Mouse (Mus musculus): Measurements from ENCODE around the gene Ptprd. TPM values are rescaled to one million over a fixed set of nuclear protein-coding genes. Genes with fewer than 3 reads are reported as not detected.

Ptprd gene
- polyA plus RNA-seq, 1 experiment from 2014 or later: 112 TPM

- 83% methylated on average over 3 of the region's 3 CpGs for WGBS
- H3K9ac ChIP-seq: no peak overlapping the region
- ATAC-seq (ENCODE audit: low FRiP score): no peak
- H3K9me3 ChIP-seq (ENCODE audit: control insufficient read depth, low read length): no peaks in the 10 kb centered on the region
- no peak overlapping the region for H3K27ac ChIP-seq
- H3K4me2 ChIP-seq (replicated peaks): no peak overlapping the region
- no peaks in the 10 kb centered on the region for H3K36me3 ChIP-seq (replicated peaks; ENCODE audit: control insufficient read depth, insufficient read depth)
- peaks cover 12% of the 10 kb centered on the region; the same call in 1 of the 2 replicates for H3K4me1 ChIP-seq (replicated peaks; ENCODE audit: control insufficient read depth, insufficient read depth, low read length)
- H3K4me3 ChIP-seq (replicated peaks; ENCODE audit: low read length): no peak overlapping the region
- DNase-seq (ENCODE audit: low spot score): no peak
- H3K27me3 ChIP-seq (ENCODE audit: control insufficient read depth, insufficient read depth, low read length): no peaks in the 10 kb centered on the region
Measured at GRCm38 (mm10) chr4:76183095-76183494, 2028.7 kb downstream of the Ptprd start.

GRCm38 (mm10) chr4:76179497-76179896, 2032.3 kb downstream of the Ptprd start:
- DNase-seq (ENCODE audit: low spot score): peak; percentile 46
- WGBS: 41% methylated on average over 8 of the region's 8 CpGs
- Histone ChIP-seq H3K36me3 (replicated peaks; ENCODE audit: control insufficient read depth, insufficient read depth) (no peaks in the 10 kb centered on the region), H3K9ac (no peak overlapping the region), H3K27ac (no peak overlapping the region), H3K4me2 (replicated peaks) (no peak overlapping the region), H3K27me3 (ENCODE audit: control insufficient read depth, insufficient read depth, low read length) (no peaks in the 10 kb centered on the region), H3K4me3 (replicated peaks; ENCODE audit: low read length) (no peak overlapping the region), H3K4me1 (replicated peaks; ENCODE audit: control insufficient read depth, insufficient read depth, low read length) (peaks cover 12% of the 10 kb centered on the region; the same call in 1 of the 2 replicates), H3K9me3 (ENCODE audit: control insufficient read depth, low read length) (no peaks in the 10 kb centered on the region)
- peak; percentile 68; the same call in 1 of the 2 replicates for ATAC-seq (ENCODE audit: low FRiP score)

DNA sequence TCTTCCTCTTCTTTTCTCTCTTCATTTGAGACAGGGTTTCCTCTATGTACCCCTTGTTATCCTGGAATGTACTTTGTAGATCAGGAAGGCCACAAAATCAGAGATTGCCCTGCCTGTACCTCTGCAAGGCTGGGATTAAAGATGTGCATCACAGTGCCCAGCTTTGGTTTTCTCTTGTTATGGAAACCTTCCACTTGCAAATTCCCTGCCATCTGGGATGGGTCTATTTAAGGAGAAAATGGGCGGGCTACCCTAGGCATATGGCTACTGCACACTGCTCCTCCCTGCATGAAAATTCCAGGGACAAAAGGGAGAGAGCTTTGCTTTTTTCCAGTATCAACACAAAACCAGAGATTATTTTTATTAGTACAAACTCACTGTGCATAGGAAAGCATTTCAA, 2036.7 kb downstream of the Ptprd start:
- no peak overlapping the region for H3K9ac ChIP-seq
- WGBS: 86% methylated on average over 1 of the region's 1 CpGs
- H3K4me3 ChIP-seq (replicated peaks; ENCODE audit: low read length): no peak overlapping the region
- H3K4me1 ChIP-seq (replicated peaks; ENCODE audit: control insufficient read depth, insufficient read depth, low read length): peaks cover 7% of the 10 kb centered on the region; the same call in 1 of the 2 replicates
- DNase-seq (ENCODE audit: low spot score) (no peak), ATAC-seq (ENCODE audit: low FRiP score) (no peak)
- H3K36me3 ChIP-seq (replicated peaks; ENCODE audit: control insufficient read depth, insufficient read depth): no peaks in the 10 kb centered on the region
- H3K9me3 ChIP-seq (ENCODE audit: control insufficient read depth, low read length): no peaks in the 10 kb centered on the region
- H3K27ac ChIP-seq: no peak overlapping the region
- no peak overlapping the region for H3K4me2 ChIP-seq (replicated peaks)
- no peaks in the 10 kb centered on the region for H3K27me3 ChIP-seq (ENCODE audit: control insufficient read depth, insufficient read depth, low read length)

DNA sequence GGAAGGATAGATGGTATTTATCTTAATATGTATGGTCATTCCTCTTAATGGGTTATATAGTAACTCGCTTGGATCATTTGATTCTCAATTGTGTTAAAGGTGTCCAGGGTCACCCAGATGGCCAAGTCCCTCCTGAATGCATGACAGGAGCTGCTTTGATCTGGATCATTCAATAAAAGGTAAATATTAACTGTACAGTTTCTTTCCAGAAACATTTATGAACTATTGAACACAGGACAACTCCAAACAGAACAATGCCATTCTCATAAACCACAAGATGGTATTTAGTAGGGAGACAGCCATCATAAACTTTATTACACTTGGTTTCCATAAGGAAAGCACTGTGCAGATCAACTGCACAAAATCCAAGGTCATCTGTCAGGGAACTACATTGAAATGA, 2056.0 kb downstream of the Ptprd start:
- no peaks in the 10 kb centered on the region for H3K4me1 ChIP-seq (replicated peaks; ENCODE audit: control insufficient read depth, insufficient read depth, low read length)
- H3K27ac ChIP-seq: no peak overlapping the region
- H3K4me3 ChIP-seq (replicated peaks; ENCODE audit: low read length): no peak overlapping the region
- DNase-seq (ENCODE audit: low spot score) (no peak), ATAC-seq (ENCODE audit: low FRiP score) (no peak)
- no peaks in the 10 kb centered on the region for H3K27me3 ChIP-seq (ENCODE audit: control insufficient read depth, insufficient read depth, low read length)
- no peak overlapping the region for H3K4me2 ChIP-seq (replicated peaks)
- 97% methylated on average over 1 of the region's 1 CpGs for WGBS
- no peak overlapping the region for H3K9ac ChIP-seq
- H3K36me3 ChIP-seq (replicated peaks; ENCODE audit: control insufficient read depth, insufficient read depth): no peaks in the 10 kb centered on the region
- no peaks in the 10 kb centered on the region for H3K9me3 ChIP-seq (ENCODE audit: control insufficient read depth, low read length)

GRCm38 (mm10) chr4:76154190-76154589, 2057.6 kb downstream of the Ptprd start:
- 0 out of 2 replicates have a peak overlapping the region, but pooled peaks have one; percentile 3 for H3K27ac ChIP-seq
- H3K27me3 ChIP-seq (ENCODE audit: control insufficient read depth, insufficient read depth, low read length): no peaks in the 10 kb centered on the region
- no peak overlapping the region for H3K4me3 ChIP-seq (replicated peaks; ENCODE audit: low read length)
- no peaks in the 10 kb centered on the region for H3K4me1 ChIP-seq (replicated peaks; ENCODE audit: control insufficient read depth, insufficient read depth, low read length)
- ATAC-seq (ENCODE audit: low FRiP score) (no peak), DNase-seq (ENCODE audit: low spot score) (no peak)
- H3K9me3 ChIP-seq (ENCODE audit: control insufficient read depth, low read length): no peaks in the 10 kb centered on the region
- H3K36me3 ChIP-seq (replicated peaks; ENCODE audit: control insufficient read depth, insufficient read depth): no peaks in the 10 kb centered on the region
- 24% methylated on average over 2 of the region's 2 CpGs for WGBS
- H3K9ac ChIP-seq: no peak overlapping the region
- no peak overlapping the region for H3K4me2 ChIP-seq (replicated peaks)

- ATAC-seq (ENCODE audit: low FRiP score) (no peak), DNase-seq (ENCODE audit: low spot score) (no peak)
- WGBS: 54% methylated on average over 4 of the region's 4 CpGs
- Histone ChIP-seq H3K4me1 (replicated peaks; ENCODE audit: control insufficient read depth, insufficient read depth, low read length) (0 out of 2 replicates have a peak, but pooled peaks cover 6% of the 10 kb centered on the region), H3K4me3 (replicated peaks; ENCODE audit: low read length) (no peak overlapping the region), H3K9ac (no peak overlapping the region), H3K36me3 (replicated peaks; ENCODE audit: control insufficient read depth, insufficient read depth) (no peaks in the 10 kb centered on the region), H3K9me3 (ENCODE audit: control insufficient read depth, low read length) (no peaks in the 10 kb centered on the region), H3K27ac (no peak overlapping the region), H3K4me2 (replicated peaks) (no peak overlapping the region), H3K27me3 (ENCODE audit: control insufficient read depth, insufficient read depth, low read length) (no peaks in the 10 kb centered on the region)
Measured at GRCm38 (mm10) chr4:76144925-76145324, 2066.8 kb downstream of the Ptprd start.

GRCm38 (mm10) chr4:76144333-76144732, 2067.4 kb downstream of the Ptprd start:
- Histone ChIP-seq H3K9ac (no peak overlapping the region), H3K27ac (no peak overlapping the region), H3K9me3 (ENCODE audit: control insufficient read depth, low read length) (no peaks in the 10 kb centered on the region), H3K4me3 (replicated peaks; ENCODE audit: low read length) (no peak overlapping the region), H3K27me3 (ENCODE audit: control insufficient read depth, insufficient read depth, low read length) (no peaks in the 10 kb centered on the region), H3K4me1 (replicated peaks; ENCODE audit: control insufficient read depth, insufficient read depth, low read length) (0 out of 2 replicates have a peak, but pooled peaks cover 6% of the 10 kb centered on the region), H3K36me3 (replicated peaks; ENCODE audit: control insufficient read depth, insufficient read depth) (no peaks in the 10 kb centered on the region), H3K4me2 (replicated peaks) (no peak overlapping the region)
- DNase-seq (ENCODE audit: low spot score) (no peak), ATAC-seq (ENCODE audit: low FRiP score) (no peak; the same call in 1 of the 2 replicates)
- 29% methylated on average over 2 of the region's 2 CpGs for WGBS

GRCm38 (mm10) chr4:76137901-76138300, 2073.9 kb downstream of the Ptprd start:
- Histone ChIP-seq H3K4me2 (replicated peaks) (no peak overlapping the region), H3K4me3 (replicated peaks; ENCODE audit: low read length) (no peak overlapping the region), H3K9me3 (ENCODE audit: control insufficient read depth, low read length) (no peaks in the 10 kb centered on the region), H3K4me1 (replicated peaks; ENCODE audit: control insufficient read depth, insufficient read depth, low read length) (no peaks in the 10 kb centered on the region), H3K36me3 (replicated peaks; ENCODE audit: control insufficient read depth, insufficient read depth) (no peaks in the 10 kb centered on the region), H3K27me3 (ENCODE audit: control insufficient read depth, insufficient read depth, low read length) (no peaks in the 10 kb centered on the region), H3K27ac (no peak overlapping the region), H3K9ac (no peak overlapping the region)
- DNase-seq (ENCODE audit: low spot score) (no peak), ATAC-seq (ENCODE audit: low FRiP score) (no peak)
- WGBS: 46% methylated on average over 3 of the region's 3 CpGs

DNA sequence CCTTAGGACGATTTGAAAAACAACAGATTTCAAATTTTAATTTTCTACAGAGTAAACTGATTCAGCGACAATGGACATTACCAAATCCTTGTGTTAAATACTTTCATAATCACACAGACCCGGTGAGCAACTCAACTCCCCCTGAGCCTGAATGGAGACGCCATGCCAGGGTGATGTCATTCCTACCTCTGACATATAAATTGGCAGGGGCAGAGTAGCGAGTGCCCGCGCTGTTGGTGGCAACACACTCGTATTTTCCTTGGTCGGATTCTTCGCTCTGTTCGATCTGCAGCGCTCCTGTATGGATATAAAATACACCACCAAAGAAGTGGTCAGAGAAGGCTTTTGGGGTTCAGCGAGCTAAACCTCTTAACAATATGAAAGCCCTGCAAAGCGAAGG, 2075.1 kb downstream of the Ptprd start:
- DNase-seq (ENCODE audit: low spot score) (no peak), ATAC-seq (ENCODE audit: low FRiP score) (no peak)
- H3K4me3 ChIP-seq (replicated peaks; ENCODE audit: low read length): no peak overlapping the region
- H3K9me3 ChIP-seq (ENCODE audit: control insufficient read depth, low read length): no peaks in the 10 kb centered on the region
- H3K36me3 ChIP-seq (replicated peaks; ENCODE audit: control insufficient read depth, insufficient read depth): no peaks in the 10 kb centered on the region
- no peak overlapping the region for H3K9ac ChIP-seq
- H3K27me3 ChIP-seq (ENCODE audit: control insufficient read depth, insufficient read depth, low read length): no peaks in the 10 kb centered on the region
- no peaks in the 10 kb centered on the region for H3K4me1 ChIP-seq (replicated peaks; ENCODE audit: control insufficient read depth, insufficient read depth, low read length)
- no peak overlapping the region for H3K4me2 ChIP-seq (replicated peaks)
- H3K27ac ChIP-seq: no peak overlapping the region
- WGBS: 92% methylated on average over 14 of the region's 14 CpGs

GRCm38 (mm10) chr4:76091845-76092244, 2119.9 kb downstream of the Ptprd start:
- no peak overlapping the region for H3K27ac ChIP-seq
- H3K4me2 ChIP-seq (replicated peaks): no peak overlapping the region
- ATAC-seq (ENCODE audit: low FRiP score) (no peak), DNase-seq (ENCODE audit: low spot score) (no peak)
- no peak overlapping the region for H3K9ac ChIP-seq
- H3K9me3 ChIP-seq (ENCODE audit: control insufficient read depth, low read length): no peaks in the 10 kb centered on the region
- H3K36me3 ChIP-seq (replicated peaks; ENCODE audit: control insufficient read depth, insufficient read depth): peaks cover 7% of the 10 kb centered on the region; the same call in 1 of the 2 replicates
- H3K27me3 ChIP-seq (ENCODE audit: control insufficient read depth, insufficient read depth, low read length): no peaks in the 10 kb centered on the region
- WGBS: 89% methylated on average over 4 of the region's 4 CpGs
- no peaks in the 10 kb centered on the region for H3K4me1 ChIP-seq (replicated peaks; ENCODE audit: control insufficient read depth, insufficient read depth, low read length)
- no peak overlapping the region for H3K4me3 ChIP-seq (replicated peaks; ENCODE audit: low read length)

Data from hindbrain, embryonic 14.5 days (tissue).